Mouse (Mus musculus) common myeloid progenitor, adult 5-6 weeks (primary cell): ENCODE measurements around the gene Gm13289. TPM values are rescaled to one million over a fixed set of nuclear protein-coding genes. Genes with fewer than 3 reads are reported as not detected.
"Not testable (repeated sequence)": the region's sequence is repeated elsewhere in the genome, so short reads cannot be mapped to it uniquely, and the experiment has no call there.

Source experiments
- ATAC-seq: replicated peaks from 2 replicates; pipeline ENCODE4 v1.8.0; 2016; ENCODE audit warnings: low read depth, mild to moderate bottlenecking, moderate TSS enrichment, inconsistent platforms; ENCODE audit not compliant: poor library complexity, severe bottlenecking
- total RNA-seq: library from RNA; stranded (forward); fragments of 200-1000, 187-1606 nt; gene quantifications from 2 replicates; pipeline ENCODE4 v1.2.3, GENCODE M21; 2017

Gene Gm13289
- total RNA-seq, 1 experiment from 2014 or later = not detected

DNA sequence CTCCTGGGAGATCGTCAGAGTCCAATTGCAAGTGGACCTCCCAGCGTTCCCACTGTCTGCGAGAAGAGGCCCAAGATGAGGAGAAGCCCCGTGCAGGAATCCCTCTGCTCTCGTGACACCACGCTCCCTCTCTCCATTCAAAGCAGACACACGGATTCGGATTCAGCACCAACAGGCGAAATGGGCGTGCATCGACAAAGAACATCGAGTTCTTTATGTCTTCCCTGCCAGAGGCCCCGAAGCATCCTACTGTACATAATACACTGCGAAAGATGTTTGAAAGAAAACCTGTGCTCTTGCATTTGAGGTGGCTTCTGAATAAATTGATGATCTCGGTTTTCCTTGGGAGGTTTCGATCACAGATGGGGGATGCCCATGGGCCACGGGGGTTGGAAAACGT is 3.6 kb downstream of the Gm13289 start:
- not testable (repeated sequence) for ATAC-seq

DNA sequence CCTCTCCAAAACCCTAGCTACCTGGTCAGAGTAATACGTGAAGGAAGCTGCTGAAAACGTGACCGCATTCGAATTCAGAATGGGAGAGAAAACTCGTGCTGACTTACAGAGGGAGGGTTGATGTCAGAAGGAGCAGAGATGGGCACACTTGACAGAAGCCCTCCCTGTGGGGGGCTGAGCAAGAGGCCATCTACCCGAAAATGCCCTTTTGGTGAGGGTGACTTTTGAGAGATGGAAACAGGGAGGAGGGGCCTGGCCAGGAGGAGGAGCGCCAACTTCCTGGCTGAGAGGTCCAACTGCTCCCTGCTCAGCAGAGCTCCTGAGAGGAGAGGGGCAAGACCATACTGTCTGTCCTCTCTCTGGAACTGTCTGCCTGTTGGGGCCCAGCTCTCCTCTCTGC is 5.1 kb downstream of the Gm13289 start, which contains the start of gene Ifnz:
Gene Ifnz (plus strand): TSS at position 301 of the 400 bp plus-strand sequence.
- not testable (repeated sequence) for ATAC-seq

DNA sequence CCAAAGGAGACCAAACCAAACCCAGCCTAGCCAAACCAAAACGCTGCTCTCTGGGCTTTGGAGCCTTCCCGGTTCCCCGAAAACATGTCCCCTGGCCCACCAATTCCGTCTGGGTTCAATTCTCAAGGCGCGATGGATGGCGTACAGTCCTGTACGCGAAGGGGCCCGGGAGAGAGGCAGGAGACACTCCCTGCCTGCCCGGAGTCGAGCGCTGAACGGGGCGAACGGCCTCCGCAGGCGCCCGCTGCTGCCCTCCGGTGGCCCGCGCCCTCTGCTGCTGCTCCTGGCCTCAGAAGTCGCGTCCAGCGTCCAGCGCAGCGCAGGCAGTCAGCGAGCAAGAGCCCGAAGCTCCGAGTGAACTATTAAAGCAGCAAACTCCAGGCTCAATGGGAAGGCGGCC is 5.6 kb downstream of the Gm13289 start:
- ATAC-seq = not testable (repeated sequence)

GRCm38 (mm10) chr4:88785409-88785808 is 8.7 kb downstream of the Gm13289 start, which contains the start of gene Gm13276:
TSS of gene Gm13276 (plus strand) at chr4:88785709.
- not testable (repeated sequence) for ATAC-seq

- ATAC-seq = not testable (repeated sequence)
Observed at GRCm38 (mm10) chr4:88788402-88788801, 11.7 kb downstream of the Gm13289 start, which contains the start of gene Gm13277. TSS of gene Gm13277 (plus strand) at chr4:88788632.

DNA sequence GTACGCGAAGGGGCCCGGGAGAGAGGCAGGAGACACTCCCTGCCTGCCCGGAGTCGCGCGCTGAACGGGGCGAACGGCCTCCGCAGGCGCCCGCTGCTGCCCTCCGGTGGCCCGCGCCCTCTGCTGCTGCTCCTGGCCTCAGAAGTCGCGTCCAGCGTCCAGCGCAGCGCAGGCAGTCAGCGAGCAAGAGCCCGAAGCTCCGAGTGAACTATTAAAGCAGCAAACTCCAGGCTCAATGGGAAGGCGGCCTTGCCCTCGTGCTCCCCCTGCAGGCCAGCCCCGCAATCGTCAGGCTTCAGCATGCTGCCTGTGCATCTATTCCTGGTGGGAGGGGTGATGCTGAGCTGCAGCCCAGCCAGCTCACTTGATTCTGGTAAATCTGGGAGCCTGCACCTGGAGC is 14.5 kb downstream of the Gm13289 start, which contains the start of gene Gm13278:
Gene Gm13278 (plus strand): TSS at position 301 of the 400 bp plus-strand sequence.
- not testable (repeated sequence) for ATAC-seq

- ATAC-seq = not testable (repeated sequence)
Observed at GRCm38 (mm10) chr4:88793936-88794675, 17.4 kb downstream of the Gm13289 start, which contains the start of gene Gm13275. TSS of gene Gm13275 (plus strand) at chr4:88794487.

- not testable (repeated sequence) for ATAC-seq
Observed at GRCm38 (mm10) chr4:88797097-88797496, 20.4 kb downstream of the Gm13289 start, which contains the start of gene Gm13279. TSS of gene Gm13279 (plus strand) at chr4:88797397.

DNA sequence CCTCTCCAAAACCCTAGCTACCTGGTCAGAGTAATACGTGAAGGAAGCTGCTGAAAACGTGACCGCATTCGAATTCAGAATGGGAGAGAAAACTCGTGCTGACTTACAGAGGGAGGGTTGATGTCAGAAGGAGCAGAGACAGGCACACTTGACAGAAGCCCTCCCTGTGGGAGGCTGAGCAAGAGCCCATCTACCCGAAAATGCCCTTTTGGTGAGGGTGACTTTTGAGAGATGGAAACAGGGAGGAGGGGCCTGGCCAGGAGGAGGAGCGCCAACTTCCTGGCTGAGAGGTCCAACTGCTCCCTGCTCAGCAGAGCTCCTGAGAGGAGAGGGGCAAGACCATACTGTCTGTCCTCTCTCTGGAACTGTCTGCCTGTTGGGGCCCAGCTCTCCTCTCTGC is 22.6 kb downstream of the Gm13289 start, which contains the start of gene Gm13285:
Gene Gm13285 (plus strand): TSS at position 301 of the 400 bp plus-strand sequence.
- not testable (repeated sequence) for ATAC-seq

DNA sequence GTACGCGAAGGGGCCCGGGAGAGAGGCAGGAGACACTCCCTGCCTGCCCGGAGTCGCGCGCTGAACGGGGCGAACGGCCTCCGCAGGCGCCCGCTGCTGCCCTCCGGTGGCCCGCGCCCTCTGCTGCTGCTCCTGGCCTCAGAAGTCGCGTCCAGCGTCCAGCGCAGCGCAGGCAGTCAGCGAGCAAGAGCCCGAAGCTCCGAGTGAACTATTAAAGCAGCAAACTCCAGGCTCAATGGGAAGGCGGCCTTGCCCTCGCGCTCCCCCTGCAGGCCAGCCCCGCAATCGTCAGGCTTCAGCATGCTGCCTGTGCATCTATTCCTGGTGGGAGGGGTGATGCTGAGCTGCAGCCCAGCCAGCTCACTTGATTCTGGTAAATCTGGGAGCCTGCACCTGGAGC is 26.2 kb downstream of the Gm13289 start, which contains the start of gene Gm13287:
Gene Gm13287 (plus strand): TSS at position 301 of the 400 bp plus-strand sequence.
- not testable (repeated sequence) for ATAC-seq

DNA sequence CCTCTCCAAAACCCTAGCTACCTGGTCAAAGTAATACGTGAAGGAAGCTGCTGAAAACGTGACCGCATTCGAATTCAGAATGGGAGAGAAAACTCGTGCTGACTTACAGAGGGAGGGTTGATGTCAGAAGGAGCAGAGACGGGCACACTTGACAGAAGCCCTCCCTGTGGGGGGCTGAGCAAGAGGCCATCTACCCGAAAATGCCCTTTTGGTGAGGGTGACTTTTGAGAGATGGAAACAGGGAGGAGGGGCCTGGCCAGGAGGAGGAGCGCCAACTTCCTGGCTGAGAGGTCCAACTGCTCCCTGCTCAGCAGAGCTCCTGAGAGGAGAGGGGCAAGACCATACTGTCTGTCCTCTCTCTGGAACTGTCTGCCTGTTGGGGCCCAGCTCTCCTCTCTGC is 28.5 kb downstream of the Gm13289 start, which contains the start of gene Gm13288:
Gene Gm13288 (plus strand): TSS at position 301 of the 400 bp plus-strand sequence.
- ATAC-seq = not testable (repeated sequence)

DNA sequence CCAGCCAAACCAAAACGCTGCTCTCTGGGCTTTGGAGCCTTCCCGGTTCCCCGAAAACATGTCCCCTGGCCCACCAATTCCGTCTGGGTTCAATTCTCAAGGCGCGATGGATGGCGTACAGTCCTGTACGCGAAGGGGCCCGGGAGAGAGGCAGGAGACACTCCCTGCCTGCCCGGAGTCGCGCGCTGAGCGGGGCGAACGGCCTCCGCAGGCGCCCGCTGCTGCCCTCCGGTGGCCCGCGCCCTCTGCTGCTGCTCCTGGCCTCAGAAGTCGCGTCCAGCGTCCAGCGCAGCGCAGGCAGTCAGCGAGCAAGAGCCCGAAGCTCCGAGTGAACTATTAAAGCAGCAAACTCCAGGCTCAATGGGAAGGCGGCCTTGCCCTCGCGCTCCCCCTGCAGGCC is 29.0 kb downstream of the Gm13289 start:
- not testable (repeated sequence) for ATAC-seq

DNA sequence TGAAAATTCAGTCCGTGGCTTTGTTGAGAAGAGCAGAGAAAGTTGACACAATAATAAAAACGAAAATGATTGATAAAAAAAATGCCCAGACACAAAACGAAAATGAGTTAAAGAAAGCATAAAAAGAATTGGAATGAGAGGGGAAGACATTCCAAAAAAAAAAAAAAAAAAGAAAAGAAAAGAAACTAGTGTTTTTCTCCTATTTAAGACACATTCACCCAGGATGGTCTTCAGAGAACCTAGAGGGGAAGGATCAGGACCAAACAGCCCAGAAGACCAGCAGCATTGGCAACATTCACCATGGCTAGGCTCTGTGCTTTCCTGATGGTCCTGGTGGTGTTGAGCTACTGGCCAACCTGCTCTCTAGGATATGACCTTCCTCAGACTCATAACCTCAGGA is 39.2 kb downstream of the Gm13289 start, which contains the start of gene Ifna7:
Gene Ifna7 (plus strand): TSS at position 301 of the 400 bp plus-strand sequence.
- no peak for ATAC-seq

DNA sequence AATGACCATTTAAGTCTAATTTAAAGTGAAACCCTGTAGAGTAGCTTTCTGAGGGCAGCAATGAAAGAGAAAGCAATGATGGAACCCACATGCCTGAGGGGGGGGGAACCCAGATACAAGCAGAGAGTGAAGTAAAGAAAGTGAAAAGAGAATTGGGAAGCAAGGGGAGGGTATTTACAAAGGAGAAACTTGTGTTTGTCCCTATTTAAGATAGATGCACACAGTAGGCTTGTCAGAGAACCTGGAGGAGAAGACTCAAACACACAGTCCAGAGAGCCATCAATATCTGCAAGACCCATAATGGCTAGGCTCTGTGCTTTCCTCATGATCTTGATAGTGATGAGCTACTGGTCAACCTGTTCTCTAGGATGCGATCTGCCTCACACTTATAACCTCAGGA is 42.9 kb downstream of the Gm13289 start, which contains the start of gene Ifna11:
Gene Ifna11 (plus strand): TSS at position 301 of the 400 bp plus-strand sequence.
- no peak for ATAC-seq

- ATAC-seq = no peak
Observed at GRCm38 (mm10) chr4:88822995-88823394, 46.3 kb downstream of the Gm13289 start.

Other genes starting within 250 kb of the Gm13289 start
- not detected in 2 replicates for gene Ifna15, start 218.7 kb upstream of the Gm13289 start, total RNA-seq
- not detected in 2 replicates for gene Ifna14, start 205.1 kb upstream of the Gm13289 start, total RNA-seq
- not detected in 2 replicates for gene Ifna9, start 184.5 kb upstream of the Gm13289 start, total RNA-seq
- gene Ifna12, start 173.5 kb upstream of the Gm13289 start, total RNA-seq = not detected in 2 replicates
- not detected in 2 replicates for gene C87499, start 142.5 kb upstream of the Gm13289 start, total RNA-seq
- not detected in 2 replicates for gene Ifna13, start 132.5 kb upstream of the Gm13289 start, total RNA-seq
- not detected in 2 replicates for gene Ifna16, start 100.0 kb upstream of the Gm13289 start, total RNA-seq
- not detected in 2 replicates for gene Ifna2, start 93.0 kb upstream of the Gm13289 start, total RNA-seq
- gene Ifnab, start 85.6 kb upstream of the Gm13289 start, total RNA-seq = not detected in 2 replicates
- gene Gm26566, start 55.1 kb upstream of the Gm13289 start, total RNA-seq = 2.9 TPM in 1 of 2 replicates, not detected in the other
- gene Klhl9, start 54.5 kb upstream of the Gm13289 start, total RNA-seq = 91.1 and 99.9 TPM in 2 replicates
- not detected in 2 replicates for gene Gm13271, start 22.1 kb upstream of the Gm13289 start, total RNA-seq
- not detected in 2 replicates for gene Gm13283, start 16.8 kb upstream of the Gm13289 start, total RNA-seq
- not detected in 2 replicates for gene Gm13290, start 3.1 kb upstream of the Gm13289 start, total RNA-seq
- not detected in 2 replicates for gene Gm13272, start 2.9 kb downstream of the Gm13289 start, total RNA-seq
- gene Ifnz, start 5.2 kb downstream of the Gm13289 start, total RNA-seq = not detected in 2 replicates
- gene Gm13276, start 8.8 kb downstream of the Gm13289 start, total RNA-seq = not detected in 2 replicates
- not detected in 2 replicates for gene Gm13277, start 11.7 kb downstream of the Gm13289 start, total RNA-seq
- not detected in 2 replicates for gene Gm13278, start 14.6 kb downstream of the Gm13289 start, total RNA-seq
- gene Gm13275, start 17.6 kb downstream of the Gm13289 start, total RNA-seq = not detected in 2 replicates
- not detected in 2 replicates for gene Gm13279, start 20.5 kb downstream of the Gm13289 start, total RNA-seq
- not detected in 2 replicates for gene Gm13285, start 22.7 kb downstream of the Gm13289 start, total RNA-seq
- not detected in 2 replicates for gene Gm13287, start 26.3 kb downstream of the Gm13289 start, total RNA-seq
- gene Gm13288, start 28.6 kb downstream of the Gm13289 start, total RNA-seq = not detected in 2 replicates
- not detected in 2 replicates for gene Ifna7, start 39.3 kb downstream of the Gm13289 start, total RNA-seq
- gene Ifna11, start 43.0 kb downstream of the Gm13289 start, total RNA-seq = not detected in 2 replicates
- not detected in 2 replicates for gene Ifna6, start 50.5 kb downstream of the Gm13289 start, total RNA-seq
- gene Ifna5, start 58.6 kb downstream of the Gm13289 start, total RNA-seq = not detected in 2 replicates
- gene Ifna4, start 64.9 kb downstream of the Gm13289 start, total RNA-seq = not detected in 2 replicates
- not detected in 2 replicates for gene Ifna1, start 73.2 kb downstream of the Gm13289 start, total RNA-seq
- not detected in 2 replicates for gene Ifne, start 103.3 kb downstream of the Gm13289 start, total RNA-seq